Mouse (Mus musculus): ENCODE measurements at regions not wholly inside any gene's neighbourhood (a gene's known extent, or its start where the extent isn't known, plus 50 kb on each side); places are given as distances from the start of the nearest gene placed in this dataset.

DNA sequence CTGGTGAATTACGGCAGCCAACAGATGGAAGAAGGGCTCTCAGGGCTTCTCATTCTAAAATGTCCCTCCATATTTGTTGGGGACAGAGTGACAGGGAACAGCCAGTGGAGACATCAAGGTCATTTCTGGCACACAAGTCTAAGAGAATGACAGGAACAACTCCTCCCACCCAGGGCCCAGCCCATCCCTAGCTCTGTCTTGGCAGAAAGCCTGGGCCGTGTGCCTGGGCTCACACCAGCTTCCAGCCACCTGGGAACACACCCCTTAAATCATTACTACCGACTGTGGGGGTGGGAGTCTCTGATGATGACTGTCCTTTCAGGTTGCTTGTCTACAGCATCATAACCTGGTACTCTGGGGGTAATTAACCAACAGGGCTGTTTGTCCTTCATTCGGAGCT lies 53.8 kb upstream of the Zmiz1 start:
- TF ChIP-seq GATA4 (IDR thresholded peaks at IDR 0.05; ENCODE audit: insufficient replicate concordance, low read length), result no peak

DNA sequence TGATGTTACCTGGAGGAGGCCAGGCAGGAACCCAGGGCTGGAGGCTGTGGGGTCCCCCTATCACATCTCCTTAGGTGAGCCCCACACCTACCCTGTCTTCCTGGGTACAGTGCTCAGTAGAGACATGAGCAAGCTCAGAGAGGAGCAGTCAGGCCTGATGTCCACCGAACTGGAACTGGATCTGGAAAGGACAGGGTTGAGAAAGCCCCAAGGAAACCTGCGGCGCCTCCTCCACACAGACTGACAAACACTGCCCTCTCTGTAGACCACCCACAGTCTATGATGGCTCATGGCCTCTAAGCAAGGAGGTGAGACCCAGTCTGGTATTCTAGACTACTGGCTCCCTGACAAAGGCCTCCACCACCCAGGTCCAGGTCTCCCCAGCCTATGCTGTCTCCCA lies 52.9 kb upstream of the Zmiz1 start:
- no peak for TF ChIP-seq GATA4 (IDR thresholded peaks at IDR 0.05; ENCODE audit: insufficient replicate concordance, low read length)

DNA sequence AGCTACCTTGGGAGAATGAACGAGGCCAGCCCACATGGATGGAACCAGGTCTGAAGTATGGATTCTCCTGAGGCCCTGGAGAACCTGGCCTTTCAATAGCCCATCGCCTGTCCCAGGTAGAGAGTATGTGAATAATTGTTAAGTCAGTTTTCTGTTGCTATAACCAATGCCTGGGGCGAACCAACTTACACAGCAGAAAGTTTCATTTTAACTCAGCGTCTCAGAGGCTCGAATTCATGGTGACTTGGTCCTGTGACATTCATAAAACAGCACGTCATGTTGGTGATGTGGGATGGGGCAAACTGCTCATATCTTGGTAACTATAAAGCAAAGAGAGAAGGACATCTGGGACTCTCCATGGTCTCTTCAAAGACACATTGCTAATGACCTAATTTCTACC lies 52.4 kb upstream of the Zmiz1 start:
- TF ChIP-seq GATA4 (IDR thresholded peaks at IDR 0.05; ENCODE audit: insufficient replicate concordance, low read length), result no peak

- no peak for TF ChIP-seq GATA4 (IDR thresholded peaks at IDR 0.05; ENCODE audit: insufficient replicate concordance, low read length)
These were observed 51.9 kb upstream of the Zmiz1 start for GRCm38 (mm10) chr14:25407111-25407510.
